ENCODE assay signal across 10 mouse cellular contexts in genomic region chr12:33424329-33424728, GRCm38 (mm10). TPM values are rescaled to one million over a fixed set of nuclear protein-coding genes. Genes with fewer than 3 reads are reported as not detected.
A peak's percentile ranks its signal among the peaks of the same experiment; 100 is the strongest.
DNase-seq lines count a peak whose midpoint lies in the region; ATAC-seq and TF ChIP-seq lines count a peak whose summit lies in the region.
"Had no signal": no experiment of that assay in that cellular context is flagged by ENCODE, and none has a peak within 500 bp of the region (broad histone marks: within the 10 kb centered on the region; RNA-seq: fewer than 3 reads in every experiment).

No protein-coding gene starts in this region.

- no peak overlapping the region for H3K27ac ChIP-seq in hindbrain, postnatal 0 days
- H3K27ac ChIP-seq in neural tube, embryonic 14.5 days (ENCODE audit: low read depth, low read length): no peak overlapping the region
- H3K27ac ChIP-seq: limb, embryonic 12.5 days had no signal

- H3K9me3 ChIP-seq in E14TG2a.4 (ENCODE audit: low read length): no peaks in the 10 kb centered on the region
- H3K9me3 ChIP-seq in hindbrain, postnatal 0 days (ENCODE audit: low read length): no peaks in the 10 kb centered on the region
- no peaks in the 10 kb centered on the region for H3K9me3 ChIP-seq in neural tube, embryonic 14.5 days (ENCODE audit: control insufficient read depth, low read length)
- H3K9me3 ChIP-seq: limb, embryonic 12.5 days had no signal

- intact Hi-C loops in left cerebral cortex, postnatal 36 days (cut with DNase I): loop anchor here (1.0 kb wide), 1 partner anchor 34 kb away; no protein-coding TSS in a partner anchor

- H3K27me3 ChIP-seq in E14TG2a.4 (ENCODE audit: insufficient read depth, low read length): no peaks in the 10 kb centered on the region
- H3K27me3 ChIP-seq in hindbrain, postnatal 0 days (ENCODE audit: insufficient read depth, low read length): no peaks in the 10 kb centered on the region
- H3K27me3 ChIP-seq in neural tube, embryonic 14.5 days (ENCODE audit: control insufficient read depth, insufficient read depth, low read length): no peaks in the 10 kb centered on the region

- WGBS in hindbrain, postnatal 0 days: 37% methylated on average over 3 of the region's 3 CpGs
- 22% methylated on average over 3 of the region's 3 CpGs for WGBS in neural tube, embryonic 14.5 days

- no peak overlapping the region for H3K9ac ChIP-seq in hindbrain, postnatal 0 days (replicated peaks; ENCODE audit: low read length)
- no peak overlapping the region for H3K9ac ChIP-seq in neural tube, embryonic 14.5 days (replicated peaks; ENCODE audit: low read depth, low read length)
- H3K9ac ChIP-seq: limb, embryonic 12.5 days had no signal

- no peak overlapping the region for H3K4me2 ChIP-seq in hindbrain, postnatal 0 days (ENCODE audit: low read depth, low read length)
- H3K4me2 ChIP-seq in neural tube, embryonic 14.5 days (ENCODE audit: low read depth, low read length): no peak overlapping the region
- H3K4me2 ChIP-seq: limb, embryonic 12.5 days had no signal

- TF ChIP-seq CTCF in E14TG2a.4 (conservative IDR thresholded peaks at IDR 0.05; ENCODE audit: low read length): peak; percentile 56
- peak; percentile 87 for TF ChIP-seq CTCF in hindbrain, postnatal 0 days (IDR thresholded peaks at IDR 0.05; ENCODE audit: low read depth)

- H3K4me1 ChIP-seq in E14TG2a.4 (replicated peaks; ENCODE audit: low read depth, low read length): peaks cover 43% of the 10 kb centered on the region
- H3K4me1 ChIP-seq in hindbrain, postnatal 0 days (ENCODE audit: insufficient read depth, low read length): no peaks in the 10 kb centered on the region
- H3K4me1 ChIP-seq in neural tube, embryonic 14.5 days (ENCODE audit: control insufficient read depth, insufficient read depth, low read length): no peaks in the 10 kb centered on the region
- H3K4me1 ChIP-seq: limb, embryonic 12.5 days had no signal

- peak; percentile 16 for DNase-seq in gastrocnemius, postnatal 10 days
- no peak for DNase-seq in gastrocnemius, adult 18-20 months (ENCODE audit: low spot score)
- peak; percentile 41 to 58 for DNase-seq in cerebellum, postnatal 4 days (ENCODE audit: low spot score in 2 of 2)
- DNase-seq in hindbrain, postnatal 0 days (ENCODE audit: low spot score): peak; percentile 80
- DNase-seq in left cerebral cortex, postnatal 36 days (ENCODE audit: low spot score in 2 of 2): peak; percentile 45 to 65
- no peak for DNase-seq in spleen, postnatal 36 days (ENCODE audit: low spot score in 2 of 2)

- peak; percentile 69 for ATAC-seq in hindbrain, postnatal 0 days
- ATAC-seq in neural tube, embryonic 14.5 days (ENCODE audit: low read depth): peak; percentile 47

- no peak overlapping the region for H3K4me3 ChIP-seq in E14TG2a.4 (replicated peaks; ENCODE audit: low read length)
- no peak overlapping the region for H3K4me3 ChIP-seq in hindbrain, postnatal 0 days (ENCODE audit: low read length)
- no peak overlapping the region for H3K4me3 ChIP-seq in neural tube, embryonic 14.5 days (ENCODE audit: low read depth, low read length)
- H3K4me3 ChIP-seq: limb, embryonic 12.5 days had no signal

- no peaks in the 10 kb centered on the region for H3K36me3 ChIP-seq in E14TG2a.4 (ENCODE audit: insufficient read depth, low read length)
- H3K36me3 ChIP-seq in hindbrain, postnatal 0 days (ENCODE audit: insufficient read depth, low read length): no peaks in the 10 kb centered on the region
- H3K36me3 ChIP-seq in neural tube, embryonic 14.5 days (ENCODE audit: control insufficient read depth, insufficient read depth, low read length): no peaks in the 10 kb centered on the region
- H3K36me3 ChIP-seq: limb, embryonic 12.5 days had no signal

RNA-seq across cellular contexts. Expression of gene Twistnb, which starts 5.1 kb away (rescaled TPM):
- 10 to 100 TPM; 11.5 to 12.3 TPM for total RNA-seq in gastrocnemius, postnatal 10 days (2021)
- total RNA-seq in gastrocnemius, adult 18-20 months (2021): 10 to 100 TPM in 1 of 2 experiments, 1 to 10 TPM in 1; 9.4 to 12.0 TPM
- 19.2 and 20.6 TPM in 2 replicates for total RNA-seq in hindbrain, postnatal 0 days (2014; rRNA removed)
- 59.3 and 65.1 TPM in 2 replicates for polyA plus RNA-seq in hindbrain, postnatal 0 days (2015; fragmentation: Nextera tagmentation; extraction: Ambion mirVana)
- total RNA-seq in left cerebral cortex, postnatal 36 days (2021): 10 to 100 TPM; 13.3 to 13.7 TPM
- 40.7 and 55.5 TPM in 2 replicates for polyA plus RNA-seq in neural tube, embryonic 14.5 days (2014; fragmentation: Nextera tagmentation; extraction: Ambion mirVana)

RNA-seq across cellular contexts. Expression of gene Efcab10, which starts 29.7 kb away (rescaled TPM):
- total RNA-seq in gastrocnemius, postnatal 10 days (2021): not detected
- total RNA-seq in gastrocnemius, adult 18-20 months (2021): not detected
- not detected in 2 replicates for total RNA-seq in hindbrain, postnatal 0 days (2014; rRNA removed)
- polyA plus RNA-seq in hindbrain, postnatal 0 days (2015; fragmentation: Nextera tagmentation; extraction: Ambion mirVana): 7.5 and 8.8 TPM in 2 replicates
- total RNA-seq in left cerebral cortex, postnatal 36 days (2021): 1 to 10 TPM; 2.6 to 2.9 TPM
- 1.7 and 2.9 TPM in 2 replicates for polyA plus RNA-seq in neural tube, embryonic 14.5 days (2014; fragmentation: Nextera tagmentation; extraction: Ambion mirVana)
- polyA plus RNA-seq: stomach, embryonic 14.5 days had no signal

Comparison
In these comparisons a context has a peak if more than half of its experiments do, and no peak if none do; other contexts are left out.
1. DNase-seq: peak in gastrocnemius, postnatal 10 days (single experiment), cerebellum, postnatal 4 days (2 of 2), hindbrain, postnatal 0 days (single experiment) and left cerebral cortex, postnatal 36 days (2 of 2); none in gastrocnemius, adult 18-20 months (single experiment) and spleen, postnatal 36 days (0 of 2).